Mouse (Mus musculus): ENCODE measurements at regions not wholly inside any gene's neighbourhood (a gene's known extent, or its start where the extent isn't known, plus 50 kb on each side); places are given as distances from the start of the nearest gene placed in this dataset.

- TF ChIP-seq EP300 (IDR thresholded peaks at IDR 0.05) (no peak), CTCF (IDR thresholded peaks at IDR 0.05) (no peak)
These were observed 145.1 kb upstream of the Nr3c2 start for GRCm38 (mm10) chr8:76754166-76754565.

Data from lung, postnatal 0 days (tissue).